Mouse (Mus musculus) olfactory bulb, adult 2 months (tissue): ENCODE results near the gene Esm1. TPM values are rescaled to one million over a fixed set of nuclear protein-coding genes. Genes with fewer than 3 reads are reported as not detected.

Experiments used
- H3K27ac ChIP-seq: fragments of 200-500 bp; 2 replicates; pipeline ENCODE4 v1.5.1; 2012; ENCODE audit warnings: low read depth, low read length; ENCODE audit not compliant: insufficient read depth
- H3K4me1 ChIP-seq: fragments of 200-500 bp; 2 replicates; pipeline ENCODE4 v1.6.1; 2012; ENCODE audit warnings: low read length; ENCODE audit not compliant: control insufficient read depth, insufficient read depth
- H3K4me3 ChIP-seq: fragments of 200-500 bp; 2 replicates; pipeline ENCODE4 v1.5.1; 2012; ENCODE audit warnings: mild to moderate bottlenecking, low read depth, low read length, moderate library complexity; ENCODE audit not compliant: insufficient read depth
- CTCF ChIP-seq: fragments of 200-500 bp; IDR thresholded peaks from 2 replicates; pipeline ENCODE4 v1.5.1; 2012; ENCODE audit warnings: low read depth, mild to moderate bottlenecking, low read length, moderate library complexity; ENCODE audit not compliant: insufficient read depth
- POLR2A ChIP-seq: fragments of 200-500 bp; IDR thresholded peaks from 2 replicates; pipeline ENCODE4 v1.6.1; 2012; ENCODE audit warnings: mild to moderate bottlenecking, low read depth, low read length, moderate library complexity; ENCODE audit not compliant: insufficient read depth
- WGBS: fragments of 180-500 bp; shearing (Covaris S2); methylation state at CpG from one replicate; pipeline ENCODE4 v1.1.7; 2018; 5-methylcytosine and 5-hydroxymethylcytosine counted together
- polyA plus RNA-seq: library from polyadenylated mRNA; stranded (reverse); fragments of >200 nt; gene quantifications from 2 replicates; pipeline ENCODE4 v1.2.4, GENCODE M21; 2012; ENCODE audit warnings: low replicate concordance; ENCODE audit not compliant: missing spikeins, insufficient read depth, insufficient read length

The Esm1 gene
- polyA plus RNA-seq, 1 experiment: not detected

DNA sequence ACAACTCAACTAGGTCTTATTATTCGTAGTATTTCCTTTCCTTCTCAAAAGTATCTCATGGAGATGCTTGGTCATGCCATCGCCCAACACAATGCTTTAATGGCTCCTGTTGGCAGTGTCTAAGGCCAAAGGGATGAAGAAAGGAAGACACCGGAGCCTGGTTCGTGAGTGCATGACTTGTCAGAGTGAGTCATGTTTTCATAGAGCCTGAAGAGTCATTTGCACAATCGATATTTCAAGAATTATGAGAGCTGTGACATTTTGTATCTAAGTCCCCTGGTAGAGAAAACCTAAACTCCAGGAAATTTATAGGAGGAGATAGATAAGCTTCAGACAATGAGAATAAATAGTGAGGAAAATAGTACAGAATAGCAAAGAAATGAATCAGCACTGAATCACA lies 49.8 kb downstream of the Esm1 start:
- 95% methylated on average over 5 of the region's 5 CpGs for WGBS
- H3K27ac ChIP-seq: no peak overlapping the region
- no peak for TF ChIP-seq POLR2A
- TF ChIP-seq CTCF: no peak
- peaks cover 10% of the 10 kb centered on the region for H3K4me1 ChIP-seq
- no peak overlapping the region for H3K4me3 ChIP-seq

DNA sequence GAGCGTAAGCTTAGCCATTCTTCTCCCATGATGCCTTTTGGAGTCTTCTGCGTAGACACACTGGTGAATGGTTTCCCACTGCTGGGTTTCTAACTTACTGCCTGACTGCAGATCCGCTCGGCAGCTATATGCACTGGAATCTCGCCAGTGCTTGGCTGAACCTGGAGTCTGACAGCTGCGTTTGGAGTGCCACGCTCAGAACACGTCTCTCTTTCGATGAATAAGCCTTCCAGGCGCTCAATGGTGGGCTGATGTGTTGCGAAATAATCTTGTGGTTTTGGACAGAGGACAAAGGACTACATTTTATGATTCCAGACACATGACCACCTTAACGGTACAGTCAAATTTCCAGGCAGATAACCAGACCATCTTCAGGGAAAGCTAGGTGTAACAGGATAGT lies 53.4 kb downstream of the Esm1 start:
- Histone ChIP-seq H3K27ac (no peak overlapping the region), H3K4me1 (peaks cover 3% of the 10 kb centered on the region; the same call in 1 of the 2 replicates), H3K4me3 (no peak overlapping the region)
- no peak for TF ChIP-seq CTCF
- no peak for TF ChIP-seq POLR2A
- WGBS: 51% methylated on average over 12 of the region's 12 CpGs

- TF ChIP-seq POLR2A (no peak), CTCF (0 out of 2 replicates have a peak, but pooled peaks have one; percentile 18)
- no peak overlapping the region for H3K27ac ChIP-seq
- 17% methylated on average over 13 of the region's 13 CpGs for WGBS
- H3K4me3 ChIP-seq: no peak overlapping the region
- peaks cover 2% of the 10 kb centered on the region; the same call in 1 of the 2 replicates for H3K4me1 ChIP-seq
Observed at GRCm38 (mm10) chr13:113265257-113265656, 55.8 kb downstream of the Esm1 start.

DNA sequence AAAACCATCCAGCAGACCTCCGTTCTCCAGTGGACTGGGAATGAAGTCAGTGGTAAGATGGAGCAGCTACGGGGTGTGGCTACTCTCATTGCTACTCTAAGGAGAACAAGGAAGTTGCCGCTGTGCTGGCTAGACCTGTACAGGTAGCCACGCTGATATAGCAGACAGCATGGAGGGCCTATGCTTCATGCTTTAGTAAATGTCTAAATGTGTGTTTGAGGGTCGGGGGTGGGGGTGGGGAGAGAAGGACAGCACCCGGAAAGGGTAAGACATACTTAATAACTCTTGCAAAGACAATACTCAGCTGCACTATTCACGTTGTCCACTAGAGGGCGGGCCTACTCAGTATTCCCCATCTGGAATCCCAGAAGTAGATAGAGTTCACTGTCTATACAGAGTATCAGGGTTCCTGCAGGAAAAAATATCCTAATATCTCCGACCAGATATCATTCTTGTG lies 57.1 kb downstream of the Esm1 start:
- H3K4me3 ChIP-seq: no peak overlapping the region
- TF ChIP-seq POLR2A (no peak), CTCF (peak; percentile 8; the same call in 1 of the 2 replicates)
- H3K27ac ChIP-seq: no peak overlapping the region
- H3K4me1 ChIP-seq: peaks cover 2% of the 10 kb centered on the region; the same call in 1 of the 2 replicates
- WGBS: 24% methylated on average over 9 of the region's 9 CpGs

DNA sequence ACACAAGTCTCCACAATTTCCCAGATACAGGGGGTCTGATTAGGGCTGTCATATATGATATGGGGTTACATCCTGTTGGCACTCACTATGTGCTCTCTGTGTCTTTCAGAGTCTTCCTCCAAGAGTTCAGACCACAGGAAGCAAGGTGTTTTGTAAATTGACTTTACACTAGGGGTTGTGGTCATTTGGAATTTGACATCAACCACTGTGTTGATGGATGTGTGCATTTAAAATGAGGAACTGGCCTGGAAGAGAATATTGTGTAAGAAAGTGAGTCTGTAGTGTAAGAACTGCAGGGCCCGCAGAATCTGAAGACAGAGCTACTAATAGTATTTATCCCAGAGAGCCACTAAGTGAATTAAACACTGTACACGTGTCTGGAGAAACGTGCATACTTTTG lies 57.7 kb downstream of the Esm1 start:
- H3K27ac ChIP-seq: no peak overlapping the region
- H3K4me3 ChIP-seq: no peak overlapping the region
- TF ChIP-seq CTCF (no peak), POLR2A (no peak)
- 78% methylated on average over 3 of the region's 3 CpGs for WGBS
- peaks cover 2% of the 10 kb centered on the region; the same call in 1 of the 2 replicates for H3K4me1 ChIP-seq

Other genes starting within 250 kb of the Esm1 start
- not detected in 2 replicates for gene Ccno, start 221.9 kb upstream of the Esm1 start, polyA plus RNA-seq
- not detected in 2 replicates for gene Mcidas, start 215.8 kb upstream of the Esm1 start, polyA plus RNA-seq
- gene Cdc20b, start 174.5 kb upstream of the Esm1 start, polyA plus RNA-seq: not detected in 2 replicates
- not detected in 2 replicates for gene Gpx8, start 163.2 kb upstream of the Esm1 start, polyA plus RNA-seq
- gene Gzma, start 108.7 kb upstream of the Esm1 start, polyA plus RNA-seq: not detected in 2 replicates
- not detected in 2 replicates for gene Gzmk, start 16.2 kb downstream of the Esm1 start, polyA plus RNA-seq
- not detected in 2 replicates for gene BC067074, start 83.5 kb downstream of the Esm1 start, polyA plus RNA-seq